Mouse (Mus musculus) heart, postnatal 0 days (tissue): ENCODE measurements around the gene Ino80b.

Source experiments
- CTCF ChIP-seq: IDR thresholded peaks from 2 replicates; pipeline ENCODE4 v1.5.1; 2016; ENCODE audit warnings: antibody characterized with exemption, control low read depth, low read depth
- EP300 ChIP-seq: IDR thresholded peaks from 2 replicates; pipeline ENCODE4 v1.6.1; 2016; ENCODE audit warnings: antibody characterized with exemption, low read depth

DNA sequence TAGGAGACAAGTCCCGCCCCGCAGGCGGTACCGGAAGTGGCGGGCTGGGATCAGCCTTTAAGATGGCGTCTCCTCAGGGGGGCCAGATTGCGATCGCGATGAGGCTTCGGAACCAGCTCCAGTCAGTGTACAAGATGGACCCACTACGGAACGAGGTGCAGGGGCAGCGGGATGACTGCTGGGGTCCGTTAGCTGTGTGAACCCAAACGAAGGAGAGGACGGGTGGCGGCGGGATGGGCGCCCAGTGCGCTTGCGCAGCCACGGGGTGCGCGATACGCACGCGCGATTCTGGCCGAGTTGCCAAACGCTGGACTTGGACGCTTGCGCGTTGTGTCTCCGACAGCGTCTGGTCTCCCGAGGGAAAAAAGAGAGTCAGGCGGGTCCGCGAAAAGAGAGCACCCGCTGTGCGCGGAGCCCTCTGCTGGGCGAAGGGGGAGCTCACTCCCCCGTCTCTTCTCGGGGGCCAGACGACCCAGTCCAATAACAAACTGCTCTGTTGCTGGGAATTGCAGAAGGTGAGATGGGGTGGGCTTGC lies 46.8 kb downstream of the Ino80b start:
- TF ChIP-seq CTCF: peak; percentile 54
- no peak for TF ChIP-seq EP300
